Mouse (Mus musculus) naive thymus-derived CD4-positive, alpha-beta T cell, adult 2 months (primary cell): ENCODE data around the gene Ctrc.
A peak's percentile ranks its signal among the peaks of the same experiment; 100 is the strongest.

Experiments
- DNase-seq: peaks from one replicate; pipeline ENCODE4 v3.0.0-alpha.2; 2011; ENCODE audit warnings: low read depth

Gene Ctrc

GRCm38 (mm10) chr4:141867498-141867897, 21.3 kb upstream of the Ctrc start:
- DNase-seq, result no peak

GRCm38 (mm10) chr4:141866933-141867490, 20.9 kb upstream of the Ctrc start:
- no peak for DNase-seq

GRCm38 (mm10) chr4:141865600-141865999, 19.4 kb upstream of the Ctrc start:
- no peak for DNase-seq

GRCm38 (mm10) chr4:141865006-141865405, 18.8 kb upstream of the Ctrc start:
- no peak for DNase-seq

GRCm38 (mm10) chr4:141864506-141864905, 18.3 kb upstream of the Ctrc start:
- no peak for DNase-seq

- DNase-seq, result no peak
Measured at GRCm38 (mm10) chr4:141863726-141864280, 17.6 kb upstream of the Ctrc start.

GRCm38 (mm10) chr4:141862867-141863266, 16.7 kb upstream of the Ctrc start:
- no peak for DNase-seq

- no peak for DNase-seq
Measured at GRCm38 (mm10) chr4:141861591-141862295, 15.6 kb upstream of the Ctrc start.

- DNase-seq, result no peak
Measured at GRCm38 (mm10) chr4:141860246-141860841, 14.2 kb upstream of the Ctrc start.

- DNase-seq, result no peak
Measured at GRCm38 (mm10) chr4:141859351-141859750, 13.2 kb upstream of the Ctrc start.

GRCm38 (mm10) chr4:141858501-141858900, 12.3 kb upstream of the Ctrc start:
- no peak for DNase-seq

GRCm38 (mm10) chr4:141857422-141857930, 11.3 kb upstream of the Ctrc start:
- DNase-seq, result peak; percentile 79

- peak; percentile 77 for DNase-seq
Measured at GRCm38 (mm10) chr4:141853437-141853836, 7.3 kb upstream of the Ctrc start.

GRCm38 (mm10) chr4:141834536-141835095, 11.5 kb downstream of the Ctrc start:
- no peak for DNase-seq

- no peak for DNase-seq
Measured at GRCm38 (mm10) chr4:141833911-141834310, 12.2 kb downstream of the Ctrc start.

GRCm38 (mm10) chr4:141831361-141831760, 14.8 kb downstream of the Ctrc start:
- no peak for DNase-seq

GRCm38 (mm10) chr4:141830381-141830780, 15.8 kb downstream of the Ctrc start:
- DNase-seq, result no peak

GRCm38 (mm10) chr4:141828177-141828576, 18.0 kb downstream of the Ctrc start:
- DNase-seq, result no peak

- DNase-seq, result no peak
Measured at GRCm38 (mm10) chr4:141827401-141827800, 18.8 kb downstream of the Ctrc start.

GRCm38 (mm10) chr4:141826060-141826459, 20.1 kb downstream of the Ctrc start, which contains the start of gene Cela2a:
Gene Cela2a, minus strand, starts transcription at chr4:141826160.
- no peak for DNase-seq

GRCm38 (mm10) chr4:141822979-141823378, 23.2 kb downstream of the Ctrc start:
- DNase-seq, result peak; percentile 13

GRCm38 (mm10) chr4:141822089-141822488, 24.1 kb downstream of the Ctrc start:
- DNase-seq, result no peak

- DNase-seq, result no peak
Measured at GRCm38 (mm10) chr4:141821178-141821577, 25.0 kb downstream of the Ctrc start.
